Mouse (Mus musculus) layer of hippocampus, postnatal 10 days (tissue): ENCODE results near the gene Grm7. TPM values are rescaled to one million over a fixed set of nuclear protein-coding genes. Genes with fewer than 3 reads are reported as not detected.

Experiments
- DNase-seq, 2 experiments: peaks; one replicate each; pipeline ENCODE4 v3.0.0; 2021; ENCODE audit warnings: low spot score in 2 of 2
- long read RNA-seq: library from polyadenylated mRNA; stranded (forward); transcript quantifications from one replicate; pipeline ENCODE4 v2.0.0, GENCODE M21; 2023
- total RNA-seq, 2 experiments: library from RNA; stranded (reverse); gene quantifications; 2 replicates each; pipeline ENCODE4 v1.2.3; 2021

Gene Grm7
- total RNA-seq, result 10 to 100 TPM; 69.6 to 77.8 TPM
- long read RNA-seq, partial matches to known transcripts, result 2 of 10 reads
- long read RNA-seq, other reads (novel, unspliced or antisense), result 8 of 10 reads

GRCm38 (mm10) chr6:110645411-110646361 is at the start of gene Grm7:
Grm7 (plus strand) TSS chr6:110645581.
- DNase-seq, result peak; percentile 63 to 70

- DNase-seq, result no peak
Observed at GRCm38 (mm10) chr6:110645041-110645410, 355 bp upstream of the Grm7 start.

- DNase-seq, result peak; percentile 35 to 53
Observed at GRCm38 (mm10) chr6:110646901-110647300, 1.5 kb downstream of the Grm7 start.

- DNase-seq, result peak in 1 of 2 experiments; percentile 17
Observed at GRCm38 (mm10) chr6:110649227-110649626, 3.8 kb downstream of the Grm7 start.

- no peak for DNase-seq
Observed at GRCm38 (mm10) chr6:110653361-110654001, 8.1 kb downstream of the Grm7 start.

- no peak for DNase-seq
Observed at GRCm38 (mm10) chr6:110664436-110664835, 19.1 kb downstream of the Grm7 start.

- DNase-seq, result no peak
Observed at GRCm38 (mm10) chr6:110668447-110668846, 23.1 kb downstream of the Grm7 start.

GRCm38 (mm10) chr6:110690954-110691353 is 45.6 kb downstream of the Grm7 start:
- DNase-seq, result no peak

- peak; percentile 34 to 37 for DNase-seq
Observed at GRCm38 (mm10) chr6:110709763-110710162, 64.4 kb downstream of the Grm7 start.

GRCm38 (mm10) chr6:110714943-110715342 is 69.6 kb downstream of the Grm7 start:
- no peak for DNase-seq

- DNase-seq, result no peak
Observed at GRCm38 (mm10) chr6:110723371-110723770, 78.0 kb downstream of the Grm7 start.

- DNase-seq, result no peak
Observed at GRCm38 (mm10) chr6:110733914-110734313, 88.5 kb downstream of the Grm7 start.

- no peak for DNase-seq
Observed at GRCm38 (mm10) chr6:110743981-110744670, 98.7 kb downstream of the Grm7 start.

GRCm38 (mm10) chr6:110755921-110756320 is 110.5 kb downstream of the Grm7 start:
- no peak for DNase-seq

- DNase-seq, result no peak
Observed at GRCm38 (mm10) chr6:110769588-110769987, 124.2 kb downstream of the Grm7 start.

GRCm38 (mm10) chr6:110772652-110773051 is 127.3 kb downstream of the Grm7 start:
- DNase-seq, result no peak

- DNase-seq, result no peak
Observed at GRCm38 (mm10) chr6:110776046-110776445, 130.7 kb downstream of the Grm7 start.

- no peak for DNase-seq
Observed at GRCm38 (mm10) chr6:110785497-110785928, 140.1 kb downstream of the Grm7 start.

- DNase-seq, result no peak
Observed at GRCm38 (mm10) chr6:110792696-110793095, 147.3 kb downstream of the Grm7 start.

GRCm38 (mm10) chr6:110807481-110807880 is 162.1 kb downstream of the Grm7 start:
- no peak for DNase-seq

GRCm38 (mm10) chr6:110812214-110812613 is 166.8 kb downstream of the Grm7 start:
- DNase-seq, result no peak
